Mouse (Mus musculus): ENCODE results near the gene Hist1h2af.

DNA sequence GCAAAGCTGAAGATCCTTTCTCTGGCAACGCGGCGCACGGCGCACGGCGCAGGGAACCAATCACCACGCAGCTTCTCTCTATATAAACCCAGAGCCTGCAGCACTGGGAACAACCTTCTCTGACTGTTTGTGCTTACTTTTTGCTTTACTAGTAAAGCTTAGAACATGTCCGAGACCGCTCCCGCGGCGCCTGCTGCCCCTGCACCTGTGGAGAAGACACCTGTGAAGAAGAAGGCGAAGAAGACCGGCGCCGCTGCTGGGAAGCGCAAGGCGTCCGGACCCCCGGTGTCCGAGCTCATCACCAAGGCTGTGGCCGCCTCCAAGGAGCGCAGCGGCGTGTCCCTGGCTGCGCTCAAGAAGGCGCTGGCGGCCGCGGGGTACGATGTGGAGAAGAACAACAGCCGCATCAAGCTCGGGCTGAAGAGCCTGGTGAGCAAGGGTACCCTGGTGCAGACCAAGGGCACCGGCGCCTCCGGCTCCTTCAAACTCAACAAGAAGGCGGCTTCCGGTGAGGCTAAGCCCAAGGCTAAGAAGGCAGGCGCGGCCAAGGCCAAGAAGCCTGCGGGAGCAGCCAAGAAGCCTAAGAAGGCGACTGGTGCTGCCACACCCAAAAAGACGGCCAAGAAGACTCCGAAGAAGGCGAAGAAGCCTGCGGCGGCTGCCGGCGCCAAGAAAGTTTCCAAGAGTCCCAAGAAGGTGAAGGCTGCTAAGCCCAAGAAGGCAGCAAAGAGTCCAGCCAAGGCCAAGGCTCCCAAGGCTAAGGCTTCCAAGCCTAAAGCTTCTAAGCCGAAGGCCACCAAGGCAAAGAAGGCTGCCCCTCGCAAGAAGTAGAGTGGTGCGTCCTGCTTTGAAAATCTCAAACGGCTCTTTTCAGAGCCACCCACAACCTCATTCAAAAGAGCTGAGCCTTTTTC lies 21.5 kb downstream of the Hist1h2af start:
- TF ChIP-seq CTCF (IDR thresholded peaks at IDR 0.05; ENCODE audit: borderline replicate concordance, control insufficient read depth, extremely low read depth, insufficient read depth, low read length, poor library complexity) (no peak), POLR2A (IDR thresholded peaks at IDR 0.05; ENCODE audit: control insufficient read depth, extremely low read depth, insufficient read depth, low read length, poor library complexity) (peak; percentile 98)
